Comparison of ENCODE assay signal across 8 mouse cellular contexts in the genomic region with DNA sequence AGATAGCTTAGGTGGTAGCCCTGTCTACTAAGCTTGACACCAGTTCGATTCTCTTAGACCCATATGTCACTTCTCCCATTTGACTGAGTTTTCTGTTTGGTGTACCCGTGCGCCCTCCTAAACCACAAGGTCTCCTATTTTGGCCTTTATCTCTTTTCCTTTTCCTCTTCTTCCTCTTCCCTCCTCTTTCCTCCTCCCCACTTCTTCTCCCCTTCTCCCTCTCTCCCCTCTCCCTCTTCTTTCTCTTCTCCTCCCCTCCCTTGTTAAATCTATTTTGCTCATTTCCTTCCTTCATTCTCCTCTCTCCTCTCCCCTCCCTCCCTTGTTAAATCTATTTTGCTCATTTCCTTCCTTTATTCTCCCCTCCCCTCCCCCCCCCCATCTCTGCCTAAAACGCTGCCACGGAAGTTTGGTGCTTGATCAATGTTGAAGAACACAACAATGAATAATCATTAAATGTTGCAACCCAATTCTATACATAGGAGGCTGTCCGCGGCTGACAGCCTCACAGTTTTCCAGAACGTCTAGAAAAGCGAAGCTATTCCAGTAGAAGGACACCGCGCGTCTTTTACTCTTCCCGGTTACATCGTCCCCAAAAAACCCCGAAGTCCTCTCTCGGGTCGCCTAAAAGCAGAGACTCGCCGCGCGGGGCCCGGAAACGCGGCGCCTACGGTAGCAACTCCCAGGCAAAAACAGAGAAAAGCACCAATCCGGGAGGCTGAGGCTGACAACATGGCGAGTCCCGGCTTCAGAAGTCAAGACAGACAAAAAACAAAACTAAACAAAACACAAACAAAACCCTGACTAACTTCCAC. TPM values are rescaled to one million over a fixed set of nuclear protein-coding genes. Genes with fewer than 3 reads are reported as not detected.
DNase-seq lines count a peak whose midpoint lies in the region; ATAC-seq and TF ChIP-seq lines count a peak whose summit lies in the region.

No protein-coding gene starts in this region.

- no peak for TF ChIP-seq POLR2A in heart, adult 2 months (IDR thresholded peaks at IDR 0.05; ENCODE audit: insufficient read depth, low read depth, low read length)
- TF ChIP-seq POLR2A in small intestine, adult 2 months (IDR thresholded peaks at IDR 0.05; ENCODE audit: low read depth, low read length) = no peak

- peak overlapping the region; percentile 99 for H3K27ac ChIP-seq in heart, adult 2 months
- peak overlapping the region; percentile 97 for H3K27ac ChIP-seq in embryonic facial prominence, embryonic 14.5 days (replicated peaks; ENCODE audit: low read depth, low read length)
- peak overlapping the region; percentile 93 for H3K27ac ChIP-seq in limb, embryonic 12.5 days
- H3K27ac ChIP-seq in small intestine, adult 2 months (ENCODE audit: insufficient read depth, low read depth, low read length) = peak overlapping the region; percentile 84

- ATAC-seq in embryonic facial prominence, embryonic 14.5 days (ENCODE audit: low read depth) = peak; percentile 65
- ATAC-seq in limb, embryonic 12.5 days (ENCODE audit: insufficient number of reproducible peaks, insufficient read depth, low FRiP score, low TSS enrichment, low read depth) = peak; percentile 33

- H3K9ac ChIP-seq in heart, adult 2 months (ENCODE audit: low read depth, low read length) = peak overlapping the region; percentile 71
- H3K9ac ChIP-seq in embryonic facial prominence, embryonic 14.5 days (ENCODE audit: low read depth, low read length) = peak overlapping the region; percentile 96
- peak overlapping the region; percentile 72 for H3K9ac ChIP-seq in limb, embryonic 12.5 days (replicated peaks)

- peak overlapping the region; percentile 72 for H3K4me3 ChIP-seq in heart, adult 2 months
- H3K4me3 ChIP-seq in embryonic facial prominence, embryonic 14.5 days (ENCODE audit: low read depth, low read length) = peak overlapping the region; percentile 87
- peak overlapping the region; percentile 84 for H3K4me3 ChIP-seq in limb, embryonic 12.5 days (replicated peaks)
- peak overlapping the region; percentile 90 for H3K4me3 ChIP-seq in small intestine, adult 2 months (ENCODE audit: low read depth, low read length)

- peaks cover 3% of the 10 kb centered on the region; the same call in 1 of the 2 replicates for H3K4me1 ChIP-seq in heart, adult 2 months (ENCODE audit: control insufficient read depth, insufficient read depth, low read length)
- H3K4me1 ChIP-seq in embryonic facial prominence, embryonic 14.5 days (ENCODE audit: control insufficient read depth, insufficient read depth, low read length) = peaks cover 14% of the 10 kb centered on the region
- H3K4me1 ChIP-seq in limb, embryonic 12.5 days (replicated peaks) = peaks cover 10% of the 10 kb centered on the region
- H3K4me1 ChIP-seq in small intestine, adult 2 months (ENCODE audit: control insufficient read depth, insufficient read depth, insufficient read length, low read length) = peaks cover 2% of the 10 kb centered on the region; the same call in 1 of the 2 replicates

- H3K4me2 ChIP-seq in embryonic facial prominence, embryonic 14.5 days (ENCODE audit: low read depth, low read length) = peak overlapping the region; percentile 61
- H3K4me2 ChIP-seq in limb, embryonic 12.5 days = peak overlapping the region; percentile 60

- WGBS in heart, adult 2 months = 3% methylated on average over 29 of the region's 29 CpGs
- 9% methylated on average over 29 of the region's 29 CpGs for WGBS in embryonic facial prominence, embryonic 14.5 days
- 8% methylated on average over 29 of the region's 29 CpGs for WGBS in limb, embryonic 12.5 days
- 4% methylated on average over 29 of the region's 29 CpGs for WGBS in small intestine, adult 2 months

- H3K27me3 ChIP-seq in heart, adult 2 months (ENCODE audit: control insufficient read depth, insufficient read depth, low read length) = no peaks in the 10 kb centered on the region
- no peaks in the 10 kb centered on the region for H3K27me3 ChIP-seq in embryonic facial prominence, embryonic 14.5 days (replicated peaks; ENCODE audit: control insufficient read depth, insufficient read depth, low read length)
- no peaks in the 10 kb centered on the region for H3K27me3 ChIP-seq in limb, embryonic 12.5 days
- no peaks in the 10 kb centered on the region for H3K27me3 ChIP-seq in small intestine, adult 2 months (ENCODE audit: control insufficient read depth, insufficient read depth, low read length)

- H3K36me3 ChIP-seq in heart, adult 2 months (ENCODE audit: control insufficient read depth, insufficient read depth, low read length) = peaks cover 13% of the 10 kb centered on the region
- H3K36me3 ChIP-seq in embryonic facial prominence, embryonic 14.5 days (ENCODE audit: control insufficient read depth, insufficient read depth, low read length) = no peaks in the 10 kb centered on the region
- peaks cover 15% of the 10 kb centered on the region for H3K36me3 ChIP-seq in limb, embryonic 12.5 days
- H3K36me3 ChIP-seq in small intestine, adult 2 months (ENCODE audit: control insufficient read depth, insufficient read depth, low read length) = no peaks in the 10 kb centered on the region

- intact Hi-C loops in heart, adult 2 months (cut with DNase I) = no loop called here
- intact Hi-C loops in heart, postnatal 36 days (cut with DNase I) = no loop called here

- no peak for TF ChIP-seq EP300 in heart, adult 2 months (IDR thresholded peaks at IDR 0.05; ENCODE audit: insufficient read depth, low read depth, low read length)

- TF ChIP-seq CTCF in heart, adult 2 months (IDR thresholded peaks at IDR 0.05) = no peak
- no peak for TF ChIP-seq CTCF in small intestine, adult 2 months (IDR thresholded peaks at IDR 0.05; ENCODE audit: extremely low read depth, insufficient read length, insufficient replicate concordance, low read depth, low read length)

- H3K9me3 ChIP-seq in embryonic facial prominence, embryonic 14.5 days (ENCODE audit: control insufficient read depth, low read length) = no peaks in the 10 kb centered on the region
- H3K9me3 ChIP-seq in limb, embryonic 12.5 days = no peaks in the 10 kb centered on the region

- no peak for DNase-seq in heart, adult 2 months
- DNase-seq in heart, postnatal 36 days = no peak
- DNase-seq in CD4-positive helper T cell, adult 2 months (ENCODE audit: low read depth, low spot score) = peak; percentile 79
- no peak for DNase-seq in embryonic facial prominence, embryonic 14.5 days (ENCODE audit: low spot score)
- no peak for DNase-seq in kidney, postnatal 10 days
- no peak for DNase-seq in layer of hippocampus, postnatal 36 days

- H3K79me2 ChIP-seq in heart, adult 2 months (replicated peaks; ENCODE audit: control insufficient read depth, insufficient read depth, low read length) = peaks cover 3% of the 10 kb centered on the region; the same call in 1 of the 2 replicates

RNA-seq across cellular contexts. Expression of gene Utp3, which starts 0.8 kb away (rescaled TPM):
- 10 to 100 TPM; 19.9 to 22.7 TPM for total RNA-seq in heart, adult 2 months (2021)
- 6.9 and 8.8 TPM in 2 replicates for polyA plus RNA-seq in heart, adult 2 months (2012; rRNA removed)
- 10 to 100 TPM; 23.3 TPM for total RNA-seq in heart, postnatal 36 days (2021)
- 55.3 and 55.7 TPM in 2 replicates for polyA plus RNA-seq in embryonic facial prominence, embryonic 14.5 days (2014; fragmentation: Nextera tagmentation; extraction: Ambion mirVana)
- 71.1 and 81.0 TPM in 2 replicates for polyA plus RNA-seq in limb, embryonic 12.5 days (2016; fragmentation: Nextera tagmentation; extraction: Ambion mirVana)
- polyA plus RNA-seq in small intestine, adult 2 months (2012; rRNA removed) = 4.2 and 6.6 TPM in 2 replicates
- total RNA-seq in layer of hippocampus, postnatal 36 days (2021) = 10 to 100 TPM; 27.5 to 28.0 TPM

RNA-seq across cellular contexts. Expression of gene Rufy3, which starts 11.4 kb away (rescaled TPM):
- total RNA-seq in heart, adult 2 months (2021) = 10 to 100 TPM; 11.6 to 13.3 TPM
- 4.7 and 7.2 TPM in 2 replicates for polyA plus RNA-seq in heart, adult 2 months (2012; rRNA removed)
- total RNA-seq in heart, postnatal 36 days (2021) = 10 to 100 TPM; 13.6 to 14.1 TPM
- 16.9 and 18.7 TPM in 2 replicates for polyA plus RNA-seq in embryonic facial prominence, embryonic 14.5 days (2014; fragmentation: Nextera tagmentation; extraction: Ambion mirVana)
- polyA plus RNA-seq in limb, embryonic 12.5 days (2016; fragmentation: Nextera tagmentation; extraction: Ambion mirVana) = 13.8 TPM in 2 replicates
- polyA plus RNA-seq in small intestine, adult 2 months (2012; rRNA removed) = 3.1 and 6.4 TPM in 2 replicates
- total RNA-seq in layer of hippocampus, postnatal 36 days (2021) = 100 to 1,000 TPM; 174 to 178 TPM

RNA-seq across cellular contexts. Expression of gene Jchain, which starts 25.8 kb away (rescaled TPM):
- total RNA-seq in heart, adult 2 months (2021) = under 1 TPM; 0.36 to 0.39 TPM
- 3.1 and 3.9 TPM in 2 replicates for polyA plus RNA-seq in heart, adult 2 months (2012; rRNA removed)
- total RNA-seq in heart, postnatal 36 days (2021) = under 1 TPM in 1 of 2 experiments, not detected in 1; 0.38 TPM
- polyA plus RNA-seq in embryonic facial prominence, embryonic 14.5 days (2014; fragmentation: Nextera tagmentation; extraction: Ambion mirVana) = 0.20 and 0.36 TPM in 2 replicates
- not detected in 2 replicates for polyA plus RNA-seq in limb, embryonic 12.5 days (2016; fragmentation: Nextera tagmentation; extraction: Ambion mirVana)
- 1,015 and 1,726 TPM in 2 replicates for polyA plus RNA-seq in small intestine, adult 2 months (2012; rRNA removed)
- under 1 TPM; 0.20 to 0.22 TPM for total RNA-seq in layer of hippocampus, postnatal 36 days (2021)

Comparison
In these comparisons a context has a peak if more than half of its experiments do, and no peak if none do; other contexts are left out.
1. RNA of gene Jchain, which starts 25.8 kb away (polyA plus RNA-seq): 1,015 to 1,726 TPM in small intestine, adult 2 months; 3.1 to 3.9 TPM in heart, adult 2 months, 0.20 to 0.36 TPM in embryonic facial prominence, embryonic 14.5 days and not detected in limb, embryonic 12.5 days; every median in the first group is over 100 times any median in the second.
2. Peak in every context shown above with its lines, with median percentiles within 50 percentile points of each other: H3K27ac ChIP-seq, H3K4me3 ChIP-seq and H3K9ac ChIP-seq.